Mouse (Mus musculus): Measurements from ENCODE around the gene Iffo1. TPM values are rescaled to one million over a fixed set of nuclear protein-coding genes. Genes with fewer than 3 reads are reported as not detected.
A peak's percentile ranks its signal among the peaks of the same experiment; 100 is the strongest.

Gene Iffo1
- polyA plus RNA-seq, 1 experiment from 2014 or later: 8.3 TPM

- Histone ChIP-seq H3K4me1 (ENCODE audit: insufficient read depth, low read depth, low read length) (no peaks in the 10 kb centered on the region), H3K27ac (ENCODE audit: low read length) (no peak overlapping the region), H3K4me3 (ENCODE audit: low read depth, low read length) (no peak overlapping the region), H3K27me3 (replicated peaks; ENCODE audit: insufficient read depth, low read length) (no peaks in the 10 kb centered on the region), H3K36me3 (ENCODE audit: insufficient read depth, low read length) (peaks cover 71% of the 10 kb centered on the region), H3K9me3 (ENCODE audit: low read length) (no peaks in the 10 kb centered on the region), H3K9ac (replicated peaks; ENCODE audit: low read depth) (no peak overlapping the region), H3K4me2 (replicated peaks; ENCODE audit: low read depth, low read length) (no peak overlapping the region)
- 83% methylated on average over 11 of the region's 11 CpGs for WGBS
- DNase-seq (ENCODE audit: low spot score) (no peak), ATAC-seq (no peak)
- TF ChIP-seq EP300 (IDR thresholded peaks at IDR 0.05) (no peak), CTCF (IDR thresholded peaks at IDR 0.05) (no peak)
These were observed 32.5 kb upstream of the Iffo1 start for GRCm38 (mm10) chr6:125112553-125112952.

GRCm38 (mm10) chr6:125119387-125119786 is 25.7 kb upstream of the Iffo1 start:
- ATAC-seq (no peak), DNase-seq (ENCODE audit: low spot score) (no peak)
- TF ChIP-seq CTCF (IDR thresholded peaks at IDR 0.05) (no peak), EP300 (IDR thresholded peaks at IDR 0.05) (no peak)
- 92% methylated on average over 8 of the region's 8 CpGs for WGBS
- Histone ChIP-seq H3K36me3 (ENCODE audit: insufficient read depth, low read length) (peaks cover 54% of the 10 kb centered on the region), H3K27ac (ENCODE audit: low read length) (no peak overlapping the region), H3K4me2 (replicated peaks; ENCODE audit: low read depth, low read length) (no peak overlapping the region), H3K9me3 (ENCODE audit: low read length) (no peaks in the 10 kb centered on the region), H3K4me1 (ENCODE audit: insufficient read depth, low read depth, low read length) (no peaks in the 10 kb centered on the region), H3K4me3 (ENCODE audit: low read depth, low read length) (no peak overlapping the region), H3K9ac (replicated peaks; ENCODE audit: low read depth) (no peak overlapping the region), H3K27me3 (replicated peaks; ENCODE audit: insufficient read depth, low read length) (no peaks in the 10 kb centered on the region)

- peaks cover 2% of the 10 kb centered on the region; the same call in 1 of the 2 replicates for H3K4me1 ChIP-seq (ENCODE audit: insufficient read depth, low read depth, low read length)
- no peaks in the 10 kb centered on the region for H3K27me3 ChIP-seq (replicated peaks; ENCODE audit: insufficient read depth, low read length)
- H3K4me2 ChIP-seq (replicated peaks; ENCODE audit: low read depth, low read length): no peak overlapping the region
- peaks cover 31% of the 10 kb centered on the region for H3K36me3 ChIP-seq (ENCODE audit: insufficient read depth, low read length)
- TF ChIP-seq CTCF (IDR thresholded peaks at IDR 0.05) (no peak), EP300 (IDR thresholded peaks at IDR 0.05) (no peak)
- no peaks in the 10 kb centered on the region for H3K9me3 ChIP-seq (ENCODE audit: low read length)
- H3K27ac ChIP-seq (ENCODE audit: low read length): no peak overlapping the region
- ATAC-seq (no peak), DNase-seq (ENCODE audit: low spot score) (no peak)
- H3K4me3 ChIP-seq (ENCODE audit: low read depth, low read length): no peak overlapping the region
- 88% methylated on average over 12 of the region's 12 CpGs for WGBS
- H3K9ac ChIP-seq (replicated peaks; ENCODE audit: low read depth): no peak overlapping the region
These were observed 16.3 kb upstream of the Iffo1 start for GRCm38 (mm10) chr6:125128724-125129123.

- Histone ChIP-seq H3K36me3 (ENCODE audit: insufficient read depth, low read length) (peaks cover 22% of the 10 kb centered on the region), H3K27ac (ENCODE audit: low read length) (no peak overlapping the region), H3K4me3 (ENCODE audit: low read depth, low read length) (no peak overlapping the region), H3K27me3 (replicated peaks; ENCODE audit: insufficient read depth, low read length) (no peaks in the 10 kb centered on the region), H3K9ac (replicated peaks; ENCODE audit: low read depth) (no peak overlapping the region), H3K9me3 (ENCODE audit: low read length) (no peaks in the 10 kb centered on the region), H3K4me2 (replicated peaks; ENCODE audit: low read depth, low read length) (no peak overlapping the region), H3K4me1 (ENCODE audit: insufficient read depth, low read depth, low read length) (peaks cover 2% of the 10 kb centered on the region; the same call in 1 of the 2 replicates)
- ATAC-seq (no peak), DNase-seq (ENCODE audit: low spot score) (no peak)
- WGBS: 86% methylated on average over 19 of the region's 20 CpGs
- TF ChIP-seq EP300 (IDR thresholded peaks at IDR 0.05) (no peak), CTCF (IDR thresholded peaks at IDR 0.05) (no peak)
These were observed 15.2 kb upstream of the Iffo1 start for GRCm38 (mm10) chr6:125129710-125130402.

- no peaks in the 10 kb centered on the region for H3K27me3 ChIP-seq (replicated peaks; ENCODE audit: insufficient read depth, low read length)
- under 1% methylated on average over 53 of the region's 66 CpGs for WGBS
- H3K4me3 ChIP-seq (ENCODE audit: low read depth, low read length): peak within 1 kb of the TSS; percentile 78
- H3K4me1 ChIP-seq (ENCODE audit: insufficient read depth, low read depth, low read length): peaks cover 2% of the 10 kb centered on the region; the same call in 1 of the 2 replicates
- DNase-seq (ENCODE audit: low spot score): peak; percentile 97
- H3K9ac ChIP-seq (replicated peaks; ENCODE audit: low read depth): peak within 1 kb of the TSS; percentile 69
- H3K9me3 ChIP-seq (ENCODE audit: low read length): no peaks in the 10 kb centered on the region
- H3K36me3 ChIP-seq (ENCODE audit: insufficient read depth, low read length): peaks cover 25% of the 10 kb centered on the region
- peak within 1 kb of the TSS; percentile 91 for H3K4me2 ChIP-seq (replicated peaks; ENCODE audit: low read depth, low read length)
- peak within 1 kb of the TSS; percentile 68 for H3K27ac ChIP-seq (ENCODE audit: low read length)
- peak; percentile 97 for ATAC-seq
- 0 out of 2 replicates have a peak, but pooled peaks have one; percentile 19 for TF ChIP-seq EP300 (IDR thresholded peaks at IDR 0.05)
- no peak for TF ChIP-seq CTCF (IDR thresholded peaks at IDR 0.05)
These were observed 13.5 kb upstream of the Iffo1 start, which contains the start of gene Nop2 for GRCm38 (mm10) chr6:125131302-125132156. Nop2 (plus strand) TSS chr6:125131909.

- Histone ChIP-seq H3K9ac (replicated peaks; ENCODE audit: low read depth) (peak overlapping the region; percentile 69), H3K4me2 (replicated peaks; ENCODE audit: low read depth, low read length) (peak overlapping the region; percentile 91), H3K4me1 (ENCODE audit: insufficient read depth, low read depth, low read length) (peaks cover 2% of the 10 kb centered on the region; the same call in 1 of the 2 replicates), H3K4me3 (ENCODE audit: low read depth, low read length) (peak overlapping the region; percentile 78), H3K27ac (ENCODE audit: low read length) (no peak overlapping the region), H3K27me3 (replicated peaks; ENCODE audit: insufficient read depth, low read length) (no peaks in the 10 kb centered on the region), H3K36me3 (ENCODE audit: insufficient read depth, low read length) (peaks cover 18% of the 10 kb centered on the region), H3K9me3 (ENCODE audit: low read length) (no peaks in the 10 kb centered on the region)
- 4% methylated on average over 11 of the region's 11 CpGs for WGBS
- no peak for TF ChIP-seq CTCF (IDR thresholded peaks at IDR 0.05)
- TF ChIP-seq EP300 (IDR thresholded peaks at IDR 0.05): no peak
- ATAC-seq (no peak), DNase-seq (ENCODE audit: low spot score) (no peak)
These were observed 12.6 kb upstream of the Iffo1 start for GRCm38 (mm10) chr6:125132470-125132869.

All from lung, postnatal 0 days (tissue).